Mouse (Mus musculus) Muller cell, postnatal 12 days (primary cell): ENCODE measurements around the gene Srarp.

Experiments
- DNase-seq: peaks from one replicate; pipeline ENCODE4 v3.0.0-alpha.2; 2015; ENCODE audit errors: inconsistent ontology term

Gene Srarp

DNA sequence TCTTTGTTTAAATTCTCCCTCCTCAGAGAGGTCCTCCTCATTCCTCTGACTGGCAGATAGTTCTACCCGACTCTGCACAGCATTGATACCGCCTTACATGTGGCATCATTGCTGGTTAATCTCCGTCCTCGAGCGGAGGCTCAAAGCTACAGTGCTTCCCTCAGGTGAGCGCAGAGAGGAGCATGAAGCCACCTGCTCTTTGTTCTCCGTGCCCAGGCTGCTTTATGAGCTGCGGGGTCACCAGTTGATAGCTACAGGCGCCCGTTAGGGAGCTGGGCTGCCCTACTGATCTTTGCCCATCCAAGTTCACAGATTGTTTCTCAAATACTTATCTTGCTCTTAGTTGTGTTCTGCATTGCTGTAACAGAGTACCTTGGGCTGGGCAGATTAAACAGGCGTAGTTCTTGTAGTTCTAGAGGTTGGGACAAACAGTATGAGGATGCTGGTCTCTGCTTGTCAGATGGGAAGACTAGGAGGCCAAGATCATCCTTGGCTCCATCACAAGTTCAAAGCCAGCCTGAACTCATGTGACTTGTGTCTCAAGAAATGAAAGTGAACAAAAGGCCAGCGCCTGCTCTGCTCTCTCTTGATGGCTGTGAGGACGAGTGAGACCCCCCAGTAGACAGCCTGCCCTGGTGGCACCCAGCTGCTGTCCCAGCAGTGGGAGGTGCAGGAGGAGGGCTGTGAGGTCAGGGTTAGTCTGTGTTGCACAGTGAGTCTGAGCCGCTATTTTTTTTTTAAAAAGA, 20.5 kb upstream of the Srarp start:
- no peak for DNase-seq

DNA sequence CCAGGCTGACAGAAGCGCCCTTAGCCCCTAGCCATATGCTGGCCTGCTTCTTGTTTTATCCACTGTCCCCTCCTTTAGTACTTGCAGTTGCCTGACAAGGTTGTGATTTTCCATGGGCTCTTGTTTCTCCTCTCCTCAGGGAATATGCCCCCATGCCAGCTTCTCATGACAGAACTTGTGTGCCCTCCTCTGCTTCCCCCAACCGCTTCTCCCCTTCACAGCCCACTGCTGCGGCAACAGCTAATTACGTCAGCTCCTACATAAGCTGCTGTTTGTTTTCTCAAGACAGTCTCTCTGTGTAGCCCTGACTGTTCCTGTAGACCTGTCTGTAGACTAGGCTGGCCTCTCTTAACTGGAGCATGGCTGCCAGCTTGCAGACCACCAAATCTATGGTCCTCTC, 19.6 kb upstream of the Srarp start:
- DNase-seq = no peak

DNA sequence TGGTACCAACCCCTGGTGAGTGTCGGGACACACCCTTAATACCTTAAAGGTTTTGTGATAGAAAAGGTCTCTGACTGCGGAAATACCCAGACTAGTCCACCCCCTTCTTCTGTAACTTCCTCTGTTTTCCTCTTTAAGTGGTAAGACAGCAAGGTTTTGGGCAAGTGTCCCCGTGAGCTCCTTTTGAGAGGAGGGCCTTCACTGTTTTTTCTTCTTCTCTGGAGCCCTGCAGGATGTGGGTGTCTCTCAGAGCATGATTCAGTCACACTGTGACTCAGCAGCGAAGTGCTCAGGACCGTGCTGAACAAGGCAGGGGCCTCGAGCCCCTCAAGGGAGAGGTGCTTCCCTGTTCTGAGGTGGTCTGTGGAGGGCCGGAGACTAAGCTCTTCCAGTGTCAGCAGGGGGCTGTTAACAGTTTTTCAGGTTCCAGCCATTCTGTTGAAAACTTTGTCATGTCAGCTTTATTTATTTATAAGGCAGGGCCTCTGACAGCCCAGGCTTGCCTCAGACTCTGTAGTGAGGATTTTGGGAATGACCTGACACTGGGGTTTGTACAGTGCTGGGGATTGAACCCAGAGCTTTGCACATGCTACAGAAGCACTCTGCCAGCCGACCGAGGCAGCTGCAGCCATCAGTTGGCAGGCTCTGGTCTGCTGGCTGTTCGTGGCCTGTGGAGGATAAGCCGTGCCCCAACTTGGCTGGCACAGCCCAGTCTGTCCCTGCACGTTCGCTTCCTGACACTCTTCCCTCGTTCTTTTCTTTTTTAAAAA, 18.9 kb upstream of the Srarp start:
- peak; percentile 43 for DNase-seq

DNA sequence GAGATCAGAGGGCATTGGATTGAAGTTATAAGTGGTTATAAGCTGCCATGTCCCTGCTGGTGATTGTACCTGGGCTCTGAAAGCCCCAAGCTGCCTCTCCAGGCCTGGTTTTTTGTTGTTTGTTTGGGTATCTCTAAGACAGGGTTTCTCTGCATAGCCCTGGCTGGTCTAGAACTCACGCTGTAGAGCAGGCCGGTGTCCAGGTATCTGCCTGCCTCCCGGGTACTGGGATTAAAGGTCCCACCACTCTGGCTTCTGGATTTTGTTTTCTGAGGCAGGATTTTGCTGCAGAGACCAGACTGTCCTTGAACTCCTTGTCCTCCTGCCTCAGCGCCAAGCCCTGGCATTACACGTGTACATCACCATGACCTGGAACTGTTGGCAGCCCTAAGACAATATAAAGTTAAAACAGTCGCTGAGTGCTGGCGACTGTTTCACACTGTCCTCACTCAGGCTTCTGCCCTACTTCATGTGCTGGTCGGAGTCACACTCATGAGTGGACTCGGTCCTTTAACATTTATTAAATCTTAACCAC, 16.1 kb upstream of the Srarp start:
- DNase-seq = no peak

DNA sequence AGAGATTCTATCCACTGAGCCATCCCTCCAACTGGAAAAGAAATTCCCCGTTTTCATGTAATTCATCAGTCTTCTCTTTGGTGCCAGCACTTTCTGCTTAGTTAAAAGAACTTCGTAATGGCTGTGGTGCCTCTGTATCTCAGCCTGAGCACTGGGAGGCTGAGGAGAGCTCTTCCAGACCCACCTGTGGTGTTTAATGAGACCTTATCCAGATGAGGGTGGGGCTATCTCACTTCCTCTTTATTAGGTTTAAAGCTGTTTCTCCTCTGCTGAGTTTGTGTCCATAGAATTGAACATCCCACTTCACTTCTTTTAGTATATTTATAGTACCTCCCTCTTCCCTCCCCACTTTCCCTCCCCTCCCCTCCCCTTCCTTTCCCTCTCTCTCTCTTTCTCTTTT, 15.3 kb upstream of the Srarp start:
- no peak for DNase-seq

DNA sequence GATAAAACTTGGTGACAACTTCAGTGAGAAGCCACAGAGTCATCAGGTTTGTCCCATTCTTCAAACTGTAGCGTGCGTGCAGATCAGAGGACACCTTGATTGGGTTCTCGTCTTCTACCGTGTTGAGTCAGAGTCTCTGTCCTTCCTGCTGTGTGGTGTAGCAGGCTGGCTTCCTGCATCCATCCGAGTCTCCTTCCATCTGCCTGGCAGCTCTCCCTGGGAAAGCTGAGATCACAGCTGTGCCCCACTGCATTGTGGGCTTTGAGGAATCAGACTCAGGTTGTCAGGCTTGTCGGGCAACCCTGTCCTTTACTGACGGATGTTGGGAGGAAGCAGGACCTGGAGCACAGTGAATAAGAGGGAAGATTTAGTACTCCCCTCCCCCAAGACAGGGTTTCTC, 10.3 kb upstream of the Srarp start:
- no peak for DNase-seq

DNA sequence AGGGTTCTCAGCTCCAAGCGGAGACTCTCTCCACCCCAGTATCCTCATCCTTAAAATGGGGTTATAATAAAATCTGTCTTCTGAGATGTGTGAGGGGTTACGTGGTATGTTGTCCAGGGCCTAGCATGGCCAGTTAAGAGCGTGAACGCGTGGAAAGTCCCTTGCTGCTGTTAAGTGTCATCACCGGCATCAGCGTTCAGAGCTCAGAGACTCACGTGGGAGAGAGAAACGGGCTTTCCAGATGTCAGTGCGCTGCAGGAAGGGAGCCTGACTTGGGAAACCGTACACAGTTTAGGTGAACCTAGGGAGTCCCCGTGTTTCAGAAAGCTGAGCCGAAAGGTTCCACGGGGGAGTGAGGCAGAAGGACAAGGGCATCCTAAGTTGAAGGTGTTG, 9.4 kb upstream of the Srarp start:
- DNase-seq = no peak

DNA sequence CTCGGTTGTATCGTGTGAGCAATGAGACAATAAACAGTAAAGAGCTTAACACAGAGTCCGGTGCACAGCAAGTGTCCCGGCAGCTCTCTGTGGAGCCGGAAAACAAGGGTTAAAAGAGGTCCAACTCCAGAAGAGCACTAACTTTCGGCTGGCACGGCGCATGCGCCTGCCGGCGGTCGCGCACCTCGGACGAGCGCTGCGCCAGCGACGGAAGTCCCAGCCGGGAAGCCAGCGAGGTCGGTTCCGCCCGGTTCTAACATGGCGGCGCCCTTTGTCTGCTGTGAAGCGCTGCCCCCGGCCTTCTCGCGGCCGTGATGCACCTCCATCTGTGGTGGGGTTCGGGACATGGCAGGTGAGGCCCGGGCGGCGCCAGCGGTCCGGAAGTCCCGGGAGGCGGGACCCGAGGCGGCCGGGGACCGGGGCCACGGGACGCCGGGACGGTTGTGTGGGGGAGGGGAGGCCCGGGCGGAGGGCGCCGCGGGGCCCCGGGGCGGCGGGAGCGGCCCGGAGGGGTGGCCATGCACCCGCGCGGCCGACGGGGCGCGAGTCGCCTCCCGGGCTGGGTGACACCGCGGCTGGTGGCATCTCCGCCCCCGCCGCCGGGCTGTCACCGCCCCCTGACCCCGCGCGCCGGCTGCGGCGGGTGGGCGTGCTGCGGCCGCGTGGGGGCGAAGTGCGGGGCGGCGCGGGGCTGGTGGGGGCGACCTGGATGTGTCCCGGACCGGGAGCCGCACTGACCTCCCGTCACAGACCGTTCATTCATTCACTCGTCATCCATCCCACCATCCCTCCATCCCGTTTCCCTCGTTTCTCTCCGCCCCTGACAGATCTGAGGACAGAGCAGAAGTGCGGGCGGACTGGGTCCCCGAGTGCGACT, 8.8 kb upstream of the Srarp start, which contains the start of gene Zbtb17:
TSS of gene Zbtb17 (plus strand) at position 204 of the 877 bp plus-strand sequence.
- DNase-seq = peak; percentile 91

DNA sequence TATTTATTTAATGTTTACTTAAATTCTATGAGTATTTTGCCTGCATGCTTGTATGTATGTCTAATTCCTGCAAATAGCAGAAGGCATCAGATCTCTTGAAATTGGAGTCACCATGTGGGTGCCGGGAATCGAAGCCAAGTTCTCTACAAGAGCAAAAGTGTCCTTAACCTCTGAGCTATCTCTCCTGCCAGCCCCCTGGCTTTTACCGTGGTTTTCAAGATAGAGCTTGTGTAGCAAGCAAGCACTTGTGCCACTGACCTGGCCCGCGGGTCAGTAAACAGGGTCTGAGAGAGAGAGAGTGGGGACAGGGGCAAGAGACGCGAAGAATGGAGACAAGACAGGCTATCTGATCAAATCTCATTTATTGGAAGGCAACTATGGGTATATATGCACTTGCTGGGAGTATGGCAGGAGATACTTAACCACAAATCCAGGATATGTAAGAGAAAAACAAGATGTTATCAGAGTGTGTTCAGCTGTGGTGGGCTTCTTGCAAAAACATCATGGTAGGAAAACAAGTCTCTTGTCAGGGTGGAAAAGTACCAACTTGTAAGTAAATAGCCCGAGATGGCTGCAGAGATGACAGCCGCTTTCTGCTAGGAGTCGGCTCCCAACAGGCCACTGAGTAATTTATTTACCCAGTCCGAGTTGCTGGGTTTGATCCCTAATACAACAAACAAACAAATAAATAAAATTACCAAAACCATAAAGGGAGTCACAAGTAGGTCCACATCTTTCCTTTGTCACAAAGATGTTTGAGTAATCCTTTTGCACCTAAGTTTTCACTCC, 7.9 kb upstream of the Srarp start:
- DNase-seq = no peak

DNA sequence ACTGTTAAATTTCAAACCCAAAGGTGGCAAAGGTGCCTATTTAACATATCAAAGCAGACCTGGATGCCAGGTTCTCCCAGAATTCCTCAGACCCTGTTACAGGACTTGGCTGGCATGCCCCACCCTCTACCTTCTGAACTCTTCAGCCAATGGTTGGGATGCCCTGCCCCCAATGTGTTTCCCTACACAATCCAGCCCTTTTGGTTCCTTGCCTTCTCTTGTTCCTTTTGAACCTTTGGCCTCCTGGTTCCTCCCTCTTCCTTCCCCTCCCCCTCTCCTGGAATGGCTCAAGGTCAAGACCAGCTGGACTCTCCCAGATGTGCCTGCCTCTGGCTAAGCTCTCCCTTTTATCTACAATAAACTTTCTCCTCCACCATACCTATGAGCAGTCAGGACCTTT, 5.0 kb upstream of the Srarp start:
- DNase-seq = no peak

DNA sequence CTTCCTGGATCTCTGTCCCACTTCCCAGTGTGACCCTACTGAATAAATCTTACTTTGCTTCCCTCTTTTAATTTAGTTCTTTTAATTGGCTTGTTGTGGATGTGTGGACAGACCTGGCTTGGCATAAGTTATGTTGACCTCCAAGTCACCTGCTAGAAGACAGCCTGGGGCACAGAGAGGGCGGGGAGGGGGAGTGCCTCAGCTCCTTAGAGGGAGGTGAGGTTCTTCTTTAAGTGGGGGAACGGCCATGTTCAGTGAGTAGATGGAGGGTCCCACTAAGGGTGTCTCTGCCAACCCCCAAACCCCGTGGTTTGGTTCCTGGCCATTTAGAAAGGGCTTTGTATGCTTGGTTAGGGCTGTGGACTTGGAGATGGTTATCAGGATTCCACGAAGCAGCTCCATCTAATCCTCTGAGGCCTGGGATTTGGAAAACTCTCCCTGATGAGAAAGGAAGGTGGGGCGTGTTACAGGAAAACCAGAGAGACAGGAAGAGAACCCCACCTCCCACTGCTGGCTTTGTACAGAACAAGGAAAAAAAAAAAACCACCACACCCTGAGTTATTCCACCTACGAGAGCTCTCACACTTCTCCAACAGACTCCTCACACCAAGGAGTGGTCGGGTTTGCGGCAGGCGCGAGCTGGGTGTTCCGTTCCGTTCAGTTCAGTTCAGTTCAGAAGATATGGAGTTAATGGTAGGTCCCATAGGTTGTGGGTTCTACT, 3.3 kb upstream of the Srarp start:
- no peak for DNase-seq

DNA sequence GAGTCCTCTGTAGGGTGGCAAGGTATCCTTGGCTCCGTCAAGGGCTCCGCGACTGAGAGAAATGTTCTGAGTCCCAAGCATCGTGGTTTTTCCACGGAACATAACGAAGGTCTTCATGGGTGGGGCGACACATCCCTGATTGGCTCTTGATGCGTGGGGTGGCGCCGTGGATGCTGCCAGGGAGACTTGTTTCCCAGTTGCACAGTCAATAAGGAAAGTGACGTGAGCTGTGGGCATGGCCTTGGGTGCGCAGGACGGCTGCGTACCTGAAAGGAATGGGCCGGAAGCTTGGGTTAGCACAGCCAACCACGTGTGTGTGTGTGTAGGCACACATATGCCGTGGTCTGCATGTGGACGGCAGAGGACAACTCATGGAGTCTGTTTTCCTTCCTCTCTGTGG, 2.7 kb downstream of the Srarp start:
- DNase-seq = no peak

DNA sequence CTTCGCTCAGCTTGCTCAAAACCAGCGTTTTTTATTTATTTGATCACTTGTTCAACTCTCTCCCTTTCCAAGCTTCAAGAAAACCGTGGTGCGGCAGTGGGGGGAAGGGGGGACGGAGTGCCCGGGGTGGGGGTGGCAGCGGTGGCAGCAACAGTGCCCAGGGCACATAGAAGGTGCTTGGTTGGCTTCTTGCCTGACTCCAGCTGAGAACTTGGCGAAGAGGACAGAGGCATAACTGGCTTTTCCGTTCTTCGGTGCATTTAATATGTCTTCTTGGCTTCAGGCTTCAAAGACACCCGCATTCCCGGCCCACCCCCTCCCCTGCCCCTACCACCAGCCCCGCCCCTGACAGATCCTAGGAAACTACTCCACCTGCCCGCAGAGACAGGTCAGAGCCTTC, 3.2 kb downstream of the Srarp start:
- no peak for DNase-seq

DNA sequence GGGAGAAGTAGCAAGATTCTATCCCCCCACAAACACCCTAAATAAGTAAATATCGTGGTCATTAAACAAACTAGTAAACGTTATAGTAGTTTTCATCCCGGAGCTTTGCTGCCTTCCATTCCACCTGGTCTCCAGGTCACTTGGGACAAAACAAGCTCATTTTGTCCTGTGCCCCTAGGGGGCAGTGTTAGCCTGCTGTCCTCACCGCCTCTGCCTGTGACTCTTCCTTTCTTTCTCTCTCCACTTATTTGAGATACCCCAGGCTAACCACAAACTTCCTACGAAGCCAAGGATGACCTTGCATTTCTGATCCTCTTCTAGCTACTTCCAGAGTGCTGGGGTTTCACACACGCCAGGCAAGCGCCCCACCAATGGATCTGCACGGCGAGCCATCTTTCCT, 4.9 kb downstream of the Srarp start:
- peak; percentile 37 for DNase-seq

DNA sequence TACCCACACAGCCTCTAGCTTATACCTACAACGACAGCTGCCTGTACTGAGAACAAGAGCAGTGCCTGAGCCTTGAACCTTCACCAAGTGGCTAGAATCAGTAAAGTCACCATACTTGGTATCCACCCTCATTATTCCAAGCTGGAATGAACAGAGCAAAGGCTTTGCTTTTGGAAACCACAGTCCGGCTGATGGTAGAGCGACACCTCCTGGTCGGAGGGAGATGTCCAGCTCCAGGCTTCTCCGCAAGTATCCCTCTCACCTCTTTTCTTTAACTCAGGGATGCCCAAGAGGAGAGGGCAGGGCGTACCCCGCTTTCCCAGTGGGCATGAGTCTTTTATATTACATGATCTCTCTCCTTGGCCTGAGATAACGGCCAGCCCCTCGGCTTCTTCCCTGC, 6.1 kb downstream of the Srarp start:
- no peak for DNase-seq

DNA sequence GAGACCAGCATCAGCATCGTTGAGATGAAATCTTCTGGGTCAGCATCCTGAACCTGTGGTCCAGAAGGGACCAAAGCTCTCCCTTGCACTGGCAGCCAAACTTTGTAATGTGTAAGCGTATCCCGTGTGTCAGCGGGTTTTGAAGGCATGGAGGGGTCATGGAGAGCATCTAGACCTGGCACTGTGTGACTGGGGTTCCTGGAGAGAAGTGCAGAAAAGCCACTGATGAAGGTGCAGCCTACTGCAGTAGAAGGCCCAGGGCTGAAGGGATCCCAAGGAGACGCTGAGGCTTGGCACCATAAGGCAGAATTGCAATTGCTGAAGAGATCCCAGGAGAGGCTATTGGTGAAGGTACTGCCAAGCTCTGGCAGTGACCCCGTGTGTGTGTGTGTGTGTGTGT, 6.5 kb downstream of the Srarp start:
- DNase-seq = no peak

DNA sequence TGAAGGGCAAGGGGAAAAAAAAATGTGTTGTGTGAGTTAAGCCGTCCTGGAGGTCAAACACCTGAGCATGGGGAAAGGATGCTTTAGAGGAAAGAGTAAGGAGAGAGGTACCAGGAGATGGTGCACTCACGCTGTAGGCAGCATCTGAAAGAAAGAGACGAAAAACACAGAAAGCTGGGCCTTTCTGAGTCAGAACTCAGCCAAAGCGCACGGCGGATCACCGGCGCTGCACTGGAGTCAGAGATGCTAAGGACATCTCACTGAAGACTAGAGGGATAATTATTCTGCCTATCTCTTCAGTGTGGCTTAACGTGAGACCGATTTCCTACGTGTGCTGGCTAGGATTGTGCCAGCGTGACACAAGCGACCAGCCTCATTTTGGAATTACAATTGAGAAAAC, 8.0 kb downstream of the Srarp start:
- DNase-seq = no peak

DNA sequence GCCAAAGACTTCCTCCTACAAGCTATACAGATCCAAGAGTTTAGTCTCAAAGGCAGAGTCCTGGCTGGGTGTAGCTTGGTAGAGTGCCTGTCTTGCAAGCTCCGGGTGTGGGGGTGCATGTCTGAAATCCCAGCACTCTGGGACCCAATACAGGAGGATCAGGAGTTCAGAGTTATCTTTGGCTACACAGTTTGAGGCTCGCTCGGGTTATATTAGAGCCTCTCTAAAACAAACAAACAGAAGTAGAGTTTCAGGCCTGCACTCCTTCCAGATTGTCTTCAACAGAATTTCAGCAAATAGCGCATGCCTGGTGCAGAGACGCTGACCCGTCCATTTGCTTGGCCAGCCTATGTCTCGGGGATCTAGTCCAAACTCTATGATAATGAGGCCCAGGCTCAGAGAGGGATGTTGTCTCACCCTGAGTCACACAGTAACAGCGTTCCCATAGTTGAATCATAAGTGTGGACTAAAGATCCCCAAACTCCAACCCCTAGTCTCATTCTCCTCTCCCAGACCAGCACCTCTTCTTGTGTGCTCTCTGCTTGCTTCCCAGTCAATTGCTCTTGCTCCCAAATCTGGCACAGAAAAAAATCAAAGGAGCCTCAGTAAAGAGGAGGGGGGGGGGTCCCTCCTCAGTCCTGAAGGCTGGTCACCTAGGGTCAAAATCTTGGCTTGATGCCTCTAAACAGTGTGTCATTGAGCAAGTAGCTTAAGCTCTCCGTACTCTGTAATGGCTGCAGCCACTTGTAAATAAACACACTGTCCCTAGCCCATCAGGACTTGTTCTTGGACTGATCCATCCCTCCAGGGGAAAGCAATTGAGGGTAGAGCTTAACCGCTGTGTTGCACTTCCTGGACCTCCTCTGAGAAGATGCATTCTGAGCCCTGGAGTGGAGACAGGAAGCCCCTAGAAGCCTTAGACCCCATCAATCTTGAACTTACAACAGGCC, 8.8 kb downstream of the Srarp start:
- DNase-seq = no peak
